Mouse (Mus musculus): Measurements from ENCODE around the gene Maml3. TPM values are rescaled to one million over a fixed set of nuclear protein-coding genes. Genes with fewer than 3 reads are reported as not detected.

The Maml3 gene
- polyA plus RNA-seq, 1 experiment from 2014 or later: 4.1 TPM

- peak overlapping the region; percentile 34; the same call in 1 of the 2 replicates for H3K4me2 ChIP-seq (replicated peaks)
Observed at GRCm38 (mm10) chr3:51796219-51796828, 308.6 kb downstream of the Maml3 start.

GRCm38 (mm10) chr3:51791542-51791941, 313.3 kb downstream of the Maml3 start:
- WGBS: 53% methylated on average over 7 of the region's 7 CpGs
- no peak for ATAC-seq
- Histone ChIP-seq H3K9me3 (no peaks in the 10 kb centered on the region), H3K27me3 (replicated peaks) (no peaks in the 10 kb centered on the region), H3K4me2 (replicated peaks) (no peak overlapping the region), H3K36me3 (no peaks in the 10 kb centered on the region), H3K27ac (no peak overlapping the region), H3K4me1 (replicated peaks) (peaks cover 15% of the 10 kb centered on the region), H3K4me3 (replicated peaks) (no peak overlapping the region), H3K9ac (no peak overlapping the region)

More at GRCm38 (mm10) chr3:51796219-51796828, 308.6 kb downstream of the Maml3 start:
- Histone ChIP-seq H3K36me3 (no peaks in the 10 kb centered on the region), H3K9ac (no peak overlapping the region), H3K4me3 (replicated peaks) (no peak overlapping the region), H3K9me3 (no peaks in the 10 kb centered on the region), H3K27me3 (replicated peaks) (no peaks in the 10 kb centered on the region), H3K4me1 (replicated peaks) (0 out of 2 replicates have a peak, but pooled peaks cover 2% of the 10 kb centered on the region), H3K27ac (no peak overlapping the region)
- ATAC-seq: no peak; the same call in 1 of the 2 replicates
- 68% methylated on average over 12 of the region's 12 CpGs for WGBS

- Histone ChIP-seq H3K27me3 (replicated peaks) (no peaks in the 10 kb centered on the region), H3K9ac (no peak overlapping the region), H3K4me3 (replicated peaks) (no peak overlapping the region), H3K9me3 (no peaks in the 10 kb centered on the region), H3K4me1 (replicated peaks) (peaks cover 15% of the 10 kb centered on the region), H3K36me3 (no peaks in the 10 kb centered on the region), H3K27ac (peak overlapping the region; percentile 71), H3K4me2 (replicated peaks) (peak overlapping the region; percentile 59)
- 74% methylated on average over 10 of the region's 10 CpGs for WGBS
- ATAC-seq: no peak
Observed at GRCm38 (mm10) chr3:51789389-51789904, 315.4 kb downstream of the Maml3 start.

GRCm38 (mm10) chr3:51788591-51789339, 316.1 kb downstream of the Maml3 start:
- H3K4me1 ChIP-seq (replicated peaks): peaks cover 15% of the 10 kb centered on the region
- H3K9me3 ChIP-seq: no peaks in the 10 kb centered on the region
- peak overlapping the region; percentile 59 for H3K4me2 ChIP-seq (replicated peaks)
- peak; percentile 84 for ATAC-seq
- H3K36me3 ChIP-seq: no peaks in the 10 kb centered on the region
- peak overlapping the region; percentile 71 for H3K27ac ChIP-seq
- H3K9ac ChIP-seq: no peak overlapping the region
- WGBS: 3% methylated on average over 17 of the region's 17 CpGs
- H3K4me3 ChIP-seq (replicated peaks): peak overlapping the region; percentile 12; the same call in 1 of the 2 replicates
- H3K27me3 ChIP-seq (replicated peaks): no peaks in the 10 kb centered on the region

- no peaks in the 10 kb centered on the region for H3K9me3 ChIP-seq
- no peaks in the 10 kb centered on the region for H3K36me3 ChIP-seq
- no peak for ATAC-seq
- H3K4me1 ChIP-seq (replicated peaks): peaks cover 15% of the 10 kb centered on the region
- H3K4me3 ChIP-seq (replicated peaks): no peak overlapping the region
- 96% methylated on average over 2 of the region's 2 CpGs for WGBS
- no peak overlapping the region for H3K9ac ChIP-seq
- no peak overlapping the region for H3K4me2 ChIP-seq (replicated peaks)
- H3K27me3 ChIP-seq (replicated peaks): no peaks in the 10 kb centered on the region
- H3K27ac ChIP-seq: no peak overlapping the region
Observed at GRCm38 (mm10) chr3:51787945-51788344, 316.9 kb downstream of the Maml3 start.

GRCm38 (mm10) chr3:51785796-51786195, 319.1 kb downstream of the Maml3 start:
- Histone ChIP-seq H3K27me3 (replicated peaks) (no peaks in the 10 kb centered on the region), H3K4me1 (replicated peaks) (peaks cover 15% of the 10 kb centered on the region), H3K9ac (no peak overlapping the region), H3K9me3 (no peaks in the 10 kb centered on the region), H3K36me3 (no peaks in the 10 kb centered on the region), H3K4me3 (replicated peaks) (no peak overlapping the region), H3K4me2 (replicated peaks) (no peak overlapping the region), H3K27ac (no peak overlapping the region)
- ATAC-seq: no peak
- WGBS: 78% methylated on average over 7 of the region's 7 CpGs

GRCm38 (mm10) chr3:51782191-51782590, 322.7 kb downstream of the Maml3 start:
- no peak overlapping the region for H3K4me3 ChIP-seq (replicated peaks)
- ATAC-seq: no peak
- H3K9me3 ChIP-seq: no peaks in the 10 kb centered on the region
- H3K27ac ChIP-seq: no peak overlapping the region
- WGBS: 83% methylated on average over 10 of the region's 10 CpGs
- no peak overlapping the region for H3K4me2 ChIP-seq (replicated peaks)
- H3K9ac ChIP-seq: no peak overlapping the region
- no peaks in the 10 kb centered on the region for H3K27me3 ChIP-seq (replicated peaks)
- peaks cover 12% of the 10 kb centered on the region for H3K4me1 ChIP-seq (replicated peaks)
- no peaks in the 10 kb centered on the region for H3K36me3 ChIP-seq

GRCm38 (mm10) chr3:51778738-51779592, 325.9 kb downstream of the Maml3 start:
- ATAC-seq: peak; percentile 59
- 18% methylated on average over 16 of the region's 16 CpGs for WGBS
- Histone ChIP-seq H3K9me3 (no peaks in the 10 kb centered on the region), H3K9ac (no peak overlapping the region), H3K27ac (no peak overlapping the region), H3K27me3 (replicated peaks) (no peaks in the 10 kb centered on the region), H3K36me3 (no peaks in the 10 kb centered on the region), H3K4me2 (replicated peaks) (peak overlapping the region; percentile 9; the same call in 1 of the 2 replicates), H3K4me1 (replicated peaks) (peaks cover 12% of the 10 kb centered on the region), H3K4me3 (replicated peaks) (no peak overlapping the region)

- 0 out of 2 replicates have a peak, but pooled peaks have one; percentile 28 for ATAC-seq
- WGBS: 45% methylated on average over 3 of the region's 3 CpGs
- Histone ChIP-seq H3K9ac (no peak overlapping the region), H3K9me3 (no peaks in the 10 kb centered on the region), H3K4me3 (replicated peaks) (no peak overlapping the region), H3K27me3 (replicated peaks) (no peaks in the 10 kb centered on the region), H3K36me3 (no peaks in the 10 kb centered on the region), H3K27ac (no peak overlapping the region), H3K4me1 (replicated peaks) (peaks cover 12% of the 10 kb centered on the region), H3K4me2 (replicated peaks) (no peak overlapping the region)
Observed at GRCm38 (mm10) chr3:51778179-51778578, 326.7 kb downstream of the Maml3 start.

- no peaks in the 10 kb centered on the region for H3K9me3 ChIP-seq
- no peaks in the 10 kb centered on the region for H3K36me3 ChIP-seq
- peaks cover 12% of the 10 kb centered on the region for H3K4me1 ChIP-seq (replicated peaks)
- no peak overlapping the region for H3K4me3 ChIP-seq (replicated peaks)
- H3K27ac ChIP-seq: no peak overlapping the region
- WGBS: 76% methylated on average over 2 of the region's 2 CpGs
- ATAC-seq: no peak
- H3K9ac ChIP-seq: no peak overlapping the region
- no peaks in the 10 kb centered on the region for H3K27me3 ChIP-seq (replicated peaks)
- no peak overlapping the region for H3K4me2 ChIP-seq (replicated peaks)
Observed at GRCm38 (mm10) chr3:51776018-51776611, 328.8 kb downstream of the Maml3 start.

- Histone ChIP-seq H3K4me3 (replicated peaks) (no peak overlapping the region), H3K9ac (no peak overlapping the region), H3K27ac (no peak overlapping the region), H3K27me3 (replicated peaks) (no peaks in the 10 kb centered on the region), H3K4me1 (replicated peaks) (peaks cover 3% of the 10 kb centered on the region), H3K9me3 (no peaks in the 10 kb centered on the region), H3K4me2 (replicated peaks) (no peak overlapping the region), H3K36me3 (no peaks in the 10 kb centered on the region)
- WGBS: 73% methylated on average over 5 of the region's 5 CpGs
- no peak for ATAC-seq
Observed at GRCm38 (mm10) chr3:51773587-51773986, 331.3 kb downstream of the Maml3 start.
